Mouse (Mus musculus) midbrain, embryonic 12.5 days (tissue): ENCODE data around the gene Nr3c2. TPM values are rescaled to one million over a fixed set of nuclear protein-coding genes. Genes with fewer than 3 reads are reported as not detected.

Experiments used
- ATAC-seq: fragments of 200-750 bp; cut with Nextera tagmentation; 2 replicates; pipeline ENCODE4 v1.8.0; 2017; ENCODE audit warnings: low read depth, moderate TSS enrichment, moderate library complexity; ENCODE audit not compliant: low FRiP score
- H3K27ac ChIP-seq: fragments of 300-500 bp; sonication (generic); replicated peaks from 2 replicates; pipeline ENCODE4 v1.5.1; 2016; ENCODE audit warnings: mild to moderate bottlenecking
- H3K27me3 ChIP-seq: fragments of 300-500 bp; sonication (generic); 2 replicates; pipeline ENCODE4 v1.6.1; 2016; ENCODE audit warnings: mild to moderate bottlenecking
- H3K36me3 ChIP-seq: fragments of 300-500 bp; sonication (generic); 2 replicates; pipeline ENCODE4 v1.6.1; 2016
- H3K4me1 ChIP-seq: fragments of 300-500 bp; sonication (generic); 2 replicates; pipeline ENCODE4 v1.6.1; 2016
- H3K4me2 ChIP-seq: fragments of 300-500 bp; sonication (generic); replicated peaks from 2 replicates; pipeline ENCODE4 v1.6.1; 2016; ENCODE audit warnings: mild to moderate bottlenecking, moderate library complexity
- H3K4me3 ChIP-seq: fragments of 300-500 bp; sonication (generic); 2 replicates; pipeline ENCODE4 v1.5.1; 2016; ENCODE audit warnings: mild to moderate bottlenecking
- H3K9ac ChIP-seq: fragments of 300-500 bp; sonication (generic); replicated peaks from 2 replicates; pipeline ENCODE4 v1.6.1; 2016; ENCODE audit warnings: mild to moderate bottlenecking, moderate library complexity
- H3K9me3 ChIP-seq: fragments of 300-500 bp; sonication (generic); 2 replicates; pipeline ENCODE4 v1.6.1; 2016; ENCODE audit warnings: mild to moderate bottlenecking
- WGBS: fragments of 180-500 bp; shearing (Covaris S2); methylation state at CpG from one replicate; pipeline ENCODE4 v1.1.7; 2016; 5-methylcytosine and 5-hydroxymethylcytosine counted together
- polyA plus RNA-seq: library from polyadenylated mRNA; unstranded; fragments of >200 nt; fragmentation: Nextera tagmentation; extraction: Ambion mirVana; gene quantifications from 2 replicates; pipeline ENCODE4 v1.2.1, GENCODE M21; 2016

The Nr3c2 gene
- polyA plus RNA-seq, 1 experiment from 2014 or later = 0.98 TPM

DNA sequence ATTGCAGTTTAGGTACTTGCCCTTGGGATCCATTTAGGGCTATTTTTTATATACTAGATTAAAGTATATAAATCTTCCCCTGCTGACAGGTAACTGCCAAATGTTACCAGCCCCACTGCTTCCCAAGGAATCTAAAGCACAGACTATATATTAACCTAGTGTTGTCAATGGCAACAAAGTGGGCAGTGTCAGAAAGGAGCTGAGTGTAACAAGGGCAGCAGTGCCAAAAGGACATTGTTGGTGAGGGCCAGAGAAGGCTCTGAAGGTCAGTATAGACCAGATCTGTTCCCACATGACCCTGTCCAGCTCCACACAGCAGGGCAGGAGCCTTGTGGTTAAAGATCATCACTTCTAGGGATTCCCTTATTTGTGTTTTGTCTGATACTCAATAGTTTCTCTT, 84.8 kb downstream of the Nr3c2 start:
- no peak overlapping the region for H3K4me2 ChIP-seq
- no peaks in the 10 kb centered on the region for H3K9me3 ChIP-seq
- ATAC-seq = no peak
- no peaks in the 10 kb centered on the region for H3K36me3 ChIP-seq
- no peaks in the 10 kb centered on the region for H3K4me1 ChIP-seq
- H3K27me3 ChIP-seq = no peaks in the 10 kb centered on the region
- H3K4me3 ChIP-seq = no peak overlapping the region
- H3K27ac ChIP-seq = no peak overlapping the region
- H3K9ac ChIP-seq = no peak overlapping the region

DNA sequence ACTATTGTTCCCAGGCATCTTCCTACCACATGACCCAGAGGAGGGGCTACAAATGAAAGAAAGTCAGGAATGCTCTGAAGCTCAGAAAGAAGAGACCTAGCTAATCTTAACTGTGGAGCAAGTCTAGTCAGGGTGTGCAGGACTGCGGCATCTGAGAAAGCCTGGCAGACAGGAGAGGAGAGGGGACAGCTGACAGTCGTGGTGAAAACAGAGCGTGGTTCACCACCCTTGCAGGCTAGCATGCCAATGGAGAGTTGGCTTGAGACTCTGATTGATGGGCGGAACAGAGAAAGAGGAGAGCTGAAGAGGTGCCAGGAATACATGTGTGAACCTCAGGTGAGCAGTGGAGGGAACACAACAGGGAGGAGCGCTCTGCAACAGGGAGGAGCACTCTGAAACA, 85.6 kb downstream of the Nr3c2 start:
- no peak overlapping the region for H3K9ac ChIP-seq
- H3K9me3 ChIP-seq = no peaks in the 10 kb centered on the region
- H3K27me3 ChIP-seq = no peaks in the 10 kb centered on the region
- H3K36me3 ChIP-seq = no peaks in the 10 kb centered on the region
- 88% methylated on average over 5 of the region's 5 CpGs for WGBS
- no peak for ATAC-seq
- H3K4me1 ChIP-seq = no peaks in the 10 kb centered on the region
- H3K4me3 ChIP-seq = no peak overlapping the region
- no peak overlapping the region for H3K4me2 ChIP-seq
- H3K27ac ChIP-seq = no peak overlapping the region

DNA sequence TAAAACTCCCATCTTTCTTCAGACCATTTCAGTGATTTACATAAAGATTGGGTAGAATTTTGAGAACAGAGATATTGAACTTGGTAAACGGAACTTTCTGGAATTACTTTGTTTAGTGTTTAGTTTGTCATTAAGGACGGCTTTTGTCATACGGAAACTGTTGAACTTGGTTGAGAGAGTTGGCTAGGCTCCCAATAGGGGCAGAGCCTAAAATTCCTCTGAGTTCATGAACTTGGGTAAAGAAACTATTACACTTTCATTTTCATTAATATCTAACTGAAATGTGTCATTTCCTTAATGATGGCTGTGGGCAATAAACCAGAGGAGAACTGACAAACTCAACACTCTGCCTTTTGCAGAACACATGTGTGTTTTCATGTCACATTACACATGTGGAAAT, 88.6 kb downstream of the Nr3c2 start:
- Histone ChIP-seq H3K4me3 (no peak overlapping the region), H3K9me3 (no peaks in the 10 kb centered on the region), H3K4me2 (no peak overlapping the region), H3K9ac (no peak overlapping the region), H3K36me3 (no peaks in the 10 kb centered on the region), H3K27ac (no peak overlapping the region), H3K4me1 (no peaks in the 10 kb centered on the region), H3K27me3 (no peaks in the 10 kb centered on the region)
- 88% methylated on average over 3 of the region's 3 CpGs for WGBS
- no peak for ATAC-seq

DNA sequence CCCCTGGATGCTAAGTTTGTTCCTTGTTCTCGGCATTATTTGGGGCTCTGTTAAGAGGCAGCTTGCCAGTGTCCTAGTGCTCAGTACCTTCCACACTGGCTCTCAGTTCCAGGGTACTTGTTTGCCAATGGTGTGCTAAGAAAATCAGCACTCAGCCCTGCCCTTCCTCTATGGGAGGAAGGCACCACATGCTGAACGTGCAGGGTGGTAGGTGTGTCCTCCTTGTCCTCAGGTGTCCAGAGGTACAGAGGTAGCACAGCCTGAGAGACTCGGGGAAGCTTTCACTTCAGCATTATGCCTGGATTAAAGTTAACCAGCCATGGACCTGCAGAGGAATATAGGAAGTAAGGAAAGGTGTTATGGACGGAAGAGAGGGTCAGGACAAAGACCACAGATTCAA, 99.0 kb downstream of the Nr3c2 start:
- H3K27ac ChIP-seq = no peak overlapping the region
- no peak overlapping the region for H3K9ac ChIP-seq
- ATAC-seq = no peak
- no peaks in the 10 kb centered on the region for H3K36me3 ChIP-seq
- no peaks in the 10 kb centered on the region for H3K27me3 ChIP-seq
- no peak overlapping the region for H3K4me3 ChIP-seq
- no peak overlapping the region for H3K4me2 ChIP-seq
- H3K4me1 ChIP-seq = no peaks in the 10 kb centered on the region
- WGBS = 81% methylated on average over 4 of the region's 4 CpGs
- H3K9me3 ChIP-seq = no peaks in the 10 kb centered on the region

DNA sequence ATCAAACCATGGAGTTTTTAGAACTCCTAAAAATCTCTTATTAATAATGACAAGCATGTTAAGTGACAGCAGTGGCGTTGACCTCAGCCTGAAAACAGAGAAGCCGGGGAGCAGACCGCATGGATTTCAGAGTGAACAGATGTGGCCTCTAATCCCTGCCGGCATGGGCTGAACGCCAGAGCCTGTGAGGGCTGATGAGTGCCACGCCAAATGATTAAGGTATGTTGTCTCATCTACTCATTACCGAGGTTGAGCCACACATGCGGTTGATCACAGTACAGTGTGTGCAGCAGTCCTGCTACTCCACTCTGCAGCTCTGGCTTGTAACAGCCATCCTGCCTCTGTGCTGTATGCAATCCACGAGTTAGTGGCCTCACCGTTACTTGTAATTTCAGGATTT, 110.2 kb downstream of the Nr3c2 start:
- no peaks in the 10 kb centered on the region for H3K4me1 ChIP-seq
- no peak overlapping the region for H3K4me2 ChIP-seq
- ATAC-seq = peak; percentile 75
- H3K36me3 ChIP-seq = no peaks in the 10 kb centered on the region
- no peak overlapping the region for H3K9ac ChIP-seq
- WGBS = 65% methylated on average over 10 of the region's 10 CpGs
- no peak overlapping the region for H3K27ac ChIP-seq
- H3K9me3 ChIP-seq = no peaks in the 10 kb centered on the region
- no peak overlapping the region for H3K4me3 ChIP-seq
- H3K27me3 ChIP-seq = no peaks in the 10 kb centered on the region

DNA sequence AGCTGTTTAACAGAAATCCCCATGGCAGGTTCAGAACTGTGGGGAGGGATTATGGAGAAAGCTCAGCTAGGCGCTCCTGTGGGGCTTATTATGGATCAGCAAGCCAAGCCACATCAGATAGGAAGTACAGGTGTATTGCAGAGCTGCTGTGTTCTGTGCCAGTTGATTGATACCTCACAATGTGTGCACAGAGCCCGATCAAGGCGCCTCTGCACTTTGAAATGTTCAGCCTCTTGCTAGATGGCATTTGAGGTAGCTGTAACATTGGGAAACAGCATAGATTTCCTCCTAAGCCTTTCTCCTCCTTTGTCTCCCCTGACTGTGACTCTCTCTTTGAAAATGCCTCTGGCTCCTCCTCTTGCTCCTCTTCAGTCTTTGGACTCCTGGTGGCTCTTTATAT, 112.7 kb downstream of the Nr3c2 start:
- H3K9me3 ChIP-seq = no peaks in the 10 kb centered on the region
- no peak overlapping the region for H3K27ac ChIP-seq
- no peaks in the 10 kb centered on the region for H3K4me1 ChIP-seq
- H3K27me3 ChIP-seq = no peaks in the 10 kb centered on the region
- H3K4me2 ChIP-seq = no peak overlapping the region
- H3K9ac ChIP-seq = no peak overlapping the region
- ATAC-seq = no peak
- no peak overlapping the region for H3K4me3 ChIP-seq
- 40% methylated on average over 3 of the region's 3 CpGs for WGBS
- H3K36me3 ChIP-seq = no peaks in the 10 kb centered on the region

DNA sequence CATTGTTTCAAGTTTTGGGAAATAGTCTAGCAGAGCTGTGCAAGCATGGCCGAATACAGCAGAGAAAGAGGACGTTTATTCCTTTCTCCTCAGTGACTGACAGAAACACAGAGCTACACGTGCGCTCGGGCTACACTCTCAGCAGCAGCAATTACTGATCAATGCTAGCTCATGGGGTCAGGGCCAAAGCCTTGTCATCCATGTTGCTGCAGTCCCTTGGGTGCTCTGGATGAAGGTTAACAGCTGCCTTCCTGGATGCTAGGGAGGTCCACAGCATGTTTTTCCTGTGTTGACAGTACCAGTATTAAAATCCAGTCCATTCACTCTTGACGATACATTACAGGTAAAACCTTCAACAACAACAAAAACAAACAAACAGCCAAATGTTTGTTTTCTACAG, 113.4 kb downstream of the Nr3c2 start:
- Histone ChIP-seq H3K9me3 (no peaks in the 10 kb centered on the region), H3K27me3 (no peaks in the 10 kb centered on the region), H3K36me3 (no peaks in the 10 kb centered on the region), H3K9ac (no peak overlapping the region), H3K4me1 (no peaks in the 10 kb centered on the region), H3K27ac (no peak overlapping the region), H3K4me2 (no peak overlapping the region), H3K4me3 (no peak overlapping the region)
- ATAC-seq = no peak
- 73% methylated on average over 6 of the region's 6 CpGs for WGBS

DNA sequence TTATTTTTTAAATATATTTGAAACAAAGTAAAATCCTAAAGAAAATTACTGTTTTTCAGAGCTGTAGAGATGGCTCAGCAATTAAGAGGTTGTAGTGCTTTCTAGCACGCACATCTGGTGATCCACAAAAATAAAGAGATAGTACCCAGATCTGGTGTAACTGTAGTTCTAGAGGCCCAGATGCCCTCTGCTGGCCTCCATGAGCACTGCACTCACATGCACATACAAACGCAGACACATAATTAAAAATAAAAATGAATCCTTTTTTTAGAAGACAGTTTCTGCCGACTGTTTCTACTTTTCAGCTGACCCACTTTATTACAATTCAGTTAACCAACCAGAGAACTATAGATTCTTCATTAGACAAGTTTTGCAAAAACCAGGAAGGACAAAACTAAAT, 117.5 kb downstream of the Nr3c2 start:
- Histone ChIP-seq H3K4me2 (no peak overlapping the region), H3K27ac (no peak overlapping the region), H3K9ac (no peak overlapping the region), H3K27me3 (no peaks in the 10 kb centered on the region), H3K4me1 (no peaks in the 10 kb centered on the region), H3K36me3 (no peaks in the 10 kb centered on the region), H3K9me3 (no peaks in the 10 kb centered on the region), H3K4me3 (no peak overlapping the region)
- no peak for ATAC-seq
- WGBS = 93% methylated on average over 3 of the region's 3 CpGs

DNA sequence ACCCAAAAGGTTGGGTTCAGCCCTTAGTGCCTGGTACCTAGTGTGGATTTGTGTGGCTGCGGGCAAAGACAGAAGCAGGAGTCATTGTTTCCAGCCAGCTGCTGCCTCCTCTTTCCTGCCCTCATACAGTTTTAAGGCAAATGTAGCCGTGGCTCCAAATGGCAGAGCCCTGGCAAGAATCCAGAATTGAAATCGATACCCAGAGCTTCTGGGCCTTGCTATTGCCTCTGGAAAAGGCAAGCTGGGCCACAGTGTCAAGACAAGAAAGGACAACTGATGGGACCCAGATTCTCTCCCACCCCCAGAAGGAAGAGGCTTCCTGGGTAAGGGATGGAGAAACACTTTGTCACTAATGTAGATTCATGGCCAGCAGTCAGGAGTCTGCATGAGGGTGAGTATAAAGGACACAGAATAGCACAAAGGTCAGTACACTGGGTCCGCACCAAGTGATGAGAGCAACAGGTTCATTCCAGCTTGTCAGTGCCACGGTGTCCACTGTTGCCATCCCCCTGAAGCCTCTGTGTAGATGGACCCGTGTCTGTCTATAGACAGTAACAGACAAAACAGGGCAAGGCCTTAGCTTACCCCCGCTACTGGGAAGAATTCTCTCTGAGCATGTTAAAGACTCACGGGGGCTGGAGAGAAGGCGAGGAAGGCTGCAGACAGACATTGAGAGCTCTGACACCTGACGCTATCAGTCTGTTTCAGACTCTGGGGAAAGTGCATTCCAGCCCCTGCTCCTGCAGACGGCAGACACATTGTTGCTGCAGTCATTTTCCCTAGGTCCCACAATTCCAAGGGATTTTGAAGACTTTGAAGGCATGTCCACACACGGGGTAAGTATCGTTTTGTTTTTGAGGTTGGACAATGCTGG, 124.8 kb downstream of the Nr3c2 start:
- H3K4me2 ChIP-seq = no peak overlapping the region
- H3K9ac ChIP-seq = no peak overlapping the region
- WGBS = 85% methylated on average over 13 of the region's 13 CpGs
- no peak for ATAC-seq
- no peaks in the 10 kb centered on the region for H3K27me3 ChIP-seq
- no peaks in the 10 kb centered on the region for H3K36me3 ChIP-seq
- H3K27ac ChIP-seq = no peak overlapping the region
- no peak overlapping the region for H3K4me3 ChIP-seq
- no peaks in the 10 kb centered on the region for H3K4me1 ChIP-seq
- H3K9me3 ChIP-seq = no peaks in the 10 kb centered on the region

DNA sequence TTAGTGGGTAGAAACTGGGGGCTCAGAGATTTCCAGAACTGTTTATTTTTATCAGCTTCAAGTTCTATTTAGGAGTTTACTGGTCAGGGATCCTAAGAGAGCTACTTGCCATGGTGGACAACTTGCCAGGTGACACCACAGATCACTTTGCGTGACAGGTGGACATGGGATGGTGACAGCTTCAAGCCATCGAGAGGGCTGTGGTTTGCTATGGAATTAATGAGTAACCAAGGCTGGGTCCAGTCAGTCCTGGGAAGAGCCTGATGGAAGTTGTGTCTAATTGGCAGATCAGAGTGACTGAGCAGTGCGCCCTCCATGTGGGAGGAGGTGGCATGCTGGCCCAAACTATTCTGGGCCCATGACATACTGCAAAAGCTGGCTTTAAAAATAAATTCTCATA, 132.0 kb downstream of the Nr3c2 start:
- Histone ChIP-seq H3K36me3 (no peaks in the 10 kb centered on the region), H3K4me1 (no peaks in the 10 kb centered on the region), H3K4me3 (no peak overlapping the region), H3K9me3 (no peaks in the 10 kb centered on the region), H3K9ac (no peak overlapping the region), H3K27ac (no peak overlapping the region), H3K4me2 (no peak overlapping the region), H3K27me3 (no peaks in the 10 kb centered on the region)
- WGBS = 92% methylated on average over 3 of the region's 3 CpGs
- no peak for ATAC-seq

DNA sequence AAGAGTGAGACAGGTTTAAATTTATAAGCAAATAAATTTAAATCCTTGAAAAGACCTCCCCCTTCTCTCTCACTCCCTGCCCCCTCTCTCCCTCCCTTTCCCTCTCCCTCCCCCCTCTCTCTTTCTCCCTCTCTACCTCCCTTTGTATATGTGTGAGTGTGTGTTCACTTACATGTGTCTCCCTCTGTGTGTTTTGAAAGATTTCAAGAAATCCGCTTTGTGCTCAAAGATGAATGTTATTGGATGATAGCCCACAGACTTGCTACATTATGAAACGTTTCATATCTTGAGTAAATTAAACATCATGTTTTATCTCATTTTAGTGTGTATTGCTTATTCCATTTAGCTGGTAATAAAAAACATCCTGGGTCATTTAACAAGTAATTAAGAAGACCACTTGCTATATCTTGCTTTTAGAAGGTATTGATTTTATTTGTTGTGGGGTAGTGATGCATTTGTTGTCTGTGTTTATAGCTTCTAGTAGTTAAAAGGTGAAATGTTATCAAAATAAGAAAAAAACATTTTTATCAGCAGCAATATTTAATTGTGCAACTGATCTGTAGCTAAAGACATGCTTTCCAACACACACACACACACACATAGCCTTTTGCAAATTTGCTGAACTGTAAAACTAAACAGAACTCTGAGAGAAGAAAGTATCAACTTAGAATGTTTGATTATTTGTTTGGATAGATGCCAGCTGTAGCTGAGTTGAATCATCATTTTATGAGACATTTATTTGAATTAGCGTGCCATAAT, 134.6 kb downstream of the Nr3c2 start:
- Histone ChIP-seq H3K36me3 (no peaks in the 10 kb centered on the region), H3K27ac (no peak overlapping the region), H3K4me1 (no peaks in the 10 kb centered on the region), H3K27me3 (no peaks in the 10 kb centered on the region), H3K4me2 (no peak overlapping the region), H3K9ac (no peak overlapping the region), H3K4me3 (no peak overlapping the region), H3K9me3 (no peaks in the 10 kb centered on the region)
- 83% methylated on average over 3 of the region's 3 CpGs for WGBS
- ATAC-seq = no peak

DNA sequence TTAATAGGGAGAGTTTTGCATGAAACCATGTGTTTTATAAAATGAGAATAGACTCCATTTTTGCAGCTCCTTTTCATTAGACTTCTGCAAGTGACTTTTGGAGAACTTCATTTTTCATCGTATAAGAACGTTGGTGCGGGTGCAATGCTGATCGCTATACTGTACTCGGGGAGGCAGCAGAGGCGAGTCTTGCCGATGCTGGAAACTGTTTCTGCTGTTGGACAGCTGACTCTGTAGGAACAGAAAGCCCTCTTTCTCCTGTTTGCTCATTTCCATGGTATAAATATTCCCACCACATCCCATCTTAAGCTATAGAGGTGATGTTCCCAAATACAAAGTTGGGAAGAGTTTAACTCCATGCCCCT, 135.2 kb downstream of the Nr3c2 start:
- Histone ChIP-seq H3K4me3 (no peak overlapping the region), H3K36me3 (no peaks in the 10 kb centered on the region)
- ATAC-seq = no peak

More for the DNA sequence above, 135.2 kb downstream of the Nr3c2 start:
- no peaks in the 10 kb centered on the region for H3K4me1 ChIP-seq
- H3K4me2 ChIP-seq = no peak overlapping the region
- H3K27ac ChIP-seq = no peak overlapping the region
- no peaks in the 10 kb centered on the region for H3K9me3 ChIP-seq
- WGBS = 94% methylated on average over 7 of the region's 7 CpGs
- no peak overlapping the region for H3K9ac ChIP-seq
- H3K27me3 ChIP-seq = no peaks in the 10 kb centered on the region
